Mouse (Mus musculus): ENCODE results near the gene Fam107b. TPM values are rescaled to one million over a fixed set of nuclear protein-coding genes. Genes with fewer than 3 reads are reported as not detected.

Gene Fam107b
- polyA plus RNA-seq, 1 experiment from 2014 or later, result 37.8 TPM

GRCm38 (mm10) chr2:3656834-3657233 lies 86.5 kb downstream of the Fam107b start:
- Histone ChIP-seq H3K27me3 (ENCODE audit: insufficient read depth, poor library complexity, severe bottlenecking) (no peaks in the 10 kb centered on the region), H3K9me3 (no peaks in the 10 kb centered on the region), H3K36me3 (no peaks in the 10 kb centered on the region), H3K27ac (no peak overlapping the region), H3K4me1 (peaks cover 17% of the 10 kb centered on the region), H3K4me3 (no peak overlapping the region)
- DNase-seq (ENCODE audit: low spot score), result no peak
- WGBS, result 89% methylated on average over 6 of the region's 6 CpGs

- H3K27ac ChIP-seq, result no peak overlapping the region
- no peaks in the 10 kb centered on the region for H3K9me3 ChIP-seq
- no peaks in the 10 kb centered on the region for H3K36me3 ChIP-seq
- no peaks in the 10 kb centered on the region for H3K27me3 ChIP-seq (ENCODE audit: insufficient read depth, poor library complexity, severe bottlenecking)
- peaks cover 17% of the 10 kb centered on the region for H3K4me1 ChIP-seq
- no peak for DNase-seq (ENCODE audit: low spot score)
- WGBS, result 76% methylated on average over 5 of the region's 5 CpGs
- no peak overlapping the region for H3K4me3 ChIP-seq
Measured at GRCm38 (mm10) chr2:3657376-3657775, 87.1 kb downstream of the Fam107b start.

DNA sequence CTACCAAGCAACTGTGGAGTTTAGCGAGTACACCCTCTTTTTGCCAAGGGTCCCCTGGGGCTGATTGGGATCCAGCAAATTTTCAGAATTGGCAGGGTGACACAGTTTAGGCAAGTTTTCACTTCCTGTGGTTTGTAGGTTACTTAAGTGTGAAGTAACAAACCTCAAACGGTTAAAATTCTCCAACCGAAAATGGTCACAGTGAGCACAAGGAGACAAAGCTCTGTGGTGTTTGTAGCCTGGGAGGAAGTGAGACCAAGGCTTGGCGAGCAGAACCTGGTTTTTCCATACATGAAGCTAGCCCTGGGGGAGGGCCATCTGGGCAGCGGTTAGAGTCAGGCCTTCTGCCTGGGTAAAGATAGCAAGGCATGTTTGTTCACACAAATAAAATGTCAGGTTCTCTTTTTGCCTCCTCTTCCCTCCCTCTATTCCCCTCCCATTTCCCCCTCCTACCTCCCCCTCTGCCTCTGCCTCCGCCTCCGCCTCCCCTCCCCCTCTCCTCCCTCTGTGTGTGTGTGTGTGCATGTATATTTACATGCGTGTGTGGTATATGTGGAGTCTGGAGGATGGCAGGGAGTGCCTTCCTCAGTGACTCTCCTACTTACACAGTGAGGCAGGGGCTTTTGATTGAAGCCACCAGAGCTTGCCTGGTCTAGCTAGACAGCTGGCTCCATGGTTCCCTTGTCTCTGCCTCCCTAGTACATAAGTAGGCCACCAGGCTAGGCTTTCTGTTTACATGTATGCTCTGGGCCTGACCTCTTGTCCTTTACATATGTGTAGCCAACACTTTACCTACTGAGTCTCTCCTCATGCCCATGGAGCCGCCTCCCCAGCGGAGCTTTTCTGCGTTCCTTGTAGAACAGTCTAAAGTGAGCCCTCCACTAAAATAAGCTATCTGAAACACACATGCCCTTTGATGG lies 87.8 kb downstream of the Fam107b start:
- no peaks in the 10 kb centered on the region for H3K36me3 ChIP-seq
- H3K9me3 ChIP-seq, result no peaks in the 10 kb centered on the region
- H3K4me1 ChIP-seq, result peaks cover 17% of the 10 kb centered on the region
- 58% methylated on average over 11 of the region's 11 CpGs for WGBS
- peak overlapping the region; percentile 47; the same call in 1 of the 2 replicates for H3K27ac ChIP-seq
- no peak overlapping the region for H3K4me3 ChIP-seq
- DNase-seq (ENCODE audit: low spot score), result no peak
- no peaks in the 10 kb centered on the region for H3K27me3 ChIP-seq (ENCODE audit: insufficient read depth, poor library complexity, severe bottlenecking)

- DNase-seq (ENCODE audit: low spot score), result no peak
- Histone ChIP-seq H3K9me3 (no peaks in the 10 kb centered on the region), H3K27me3 (ENCODE audit: insufficient read depth, poor library complexity, severe bottlenecking) (no peaks in the 10 kb centered on the region), H3K36me3 (no peaks in the 10 kb centered on the region), H3K4me1 (peaks cover 17% of the 10 kb centered on the region), H3K27ac (peak overlapping the region; percentile 47; the same call in 1 of the 2 replicates), H3K4me3 (no peak overlapping the region)
- 26% methylated on average over 4 of the region's 4 CpGs for WGBS
Measured at GRCm38 (mm10) chr2:3658900-3659299, 88.6 kb downstream of the Fam107b start.

DNA sequence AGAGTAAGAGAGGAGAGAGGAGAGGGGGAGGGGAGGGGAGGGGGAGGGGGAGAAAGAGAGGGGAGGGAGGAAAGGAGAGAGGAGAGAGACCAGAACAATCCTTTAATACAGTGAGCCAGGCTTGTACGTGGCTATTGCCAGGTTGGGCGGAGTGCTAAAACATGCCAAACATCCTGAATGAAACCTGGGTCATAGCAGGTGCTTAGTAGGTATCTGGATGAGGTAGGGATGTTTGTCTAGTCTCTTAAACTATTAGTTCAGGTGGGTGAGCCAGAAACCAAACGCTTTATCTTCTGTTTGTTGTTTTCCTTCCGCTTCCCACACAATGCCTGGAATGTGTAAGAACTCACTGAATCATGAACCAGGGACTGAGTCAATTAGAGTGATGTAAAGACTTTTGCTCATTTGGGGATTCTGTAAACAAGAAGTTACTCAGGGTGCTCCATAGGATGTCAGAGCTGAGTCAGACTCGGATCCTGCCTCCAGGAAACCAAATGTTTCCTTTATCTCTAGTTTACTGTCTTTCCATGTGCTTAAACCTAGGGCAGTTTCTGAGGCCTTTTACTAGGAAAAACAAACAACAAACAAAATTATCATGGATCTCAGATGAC lies 89.1 kb downstream of the Fam107b start:
- Histone ChIP-seq H3K27ac (peak overlapping the region; percentile 47; the same call in 1 of the 2 replicates), H3K9me3 (no peaks in the 10 kb centered on the region), H3K4me3 (no peak overlapping the region), H3K27me3 (ENCODE audit: insufficient read depth, poor library complexity, severe bottlenecking) (no peaks in the 10 kb centered on the region), H3K36me3 (no peaks in the 10 kb centered on the region), H3K4me1 (peaks cover 17% of the 10 kb centered on the region)
- DNase-seq (ENCODE audit: low spot score), result no peak
- 35% methylated on average over 5 of the region's 5 CpGs for WGBS

- no peaks in the 10 kb centered on the region for H3K27me3 ChIP-seq (ENCODE audit: insufficient read depth, poor library complexity, severe bottlenecking)
- no peaks in the 10 kb centered on the region for H3K36me3 ChIP-seq
- no peaks in the 10 kb centered on the region for H3K9me3 ChIP-seq
- H3K4me3 ChIP-seq, result no peak overlapping the region
- WGBS, result 61% methylated on average over 6 of the region's 6 CpGs
- no peak overlapping the region for H3K27ac ChIP-seq
- DNase-seq (ENCODE audit: low spot score), result no peak
- H3K4me1 ChIP-seq, result peaks cover 4% of the 10 kb centered on the region
Measured at GRCm38 (mm10) chr2:3664086-3664485, 93.8 kb downstream of the Fam107b start.

- DNase-seq (ENCODE audit: low spot score), result no peak
- WGBS, result 72% methylated on average over 3 of the region's 3 CpGs
Measured at GRCm38 (mm10) chr2:3668682-3669081, 98.4 kb downstream of the Fam107b start.

DNA sequence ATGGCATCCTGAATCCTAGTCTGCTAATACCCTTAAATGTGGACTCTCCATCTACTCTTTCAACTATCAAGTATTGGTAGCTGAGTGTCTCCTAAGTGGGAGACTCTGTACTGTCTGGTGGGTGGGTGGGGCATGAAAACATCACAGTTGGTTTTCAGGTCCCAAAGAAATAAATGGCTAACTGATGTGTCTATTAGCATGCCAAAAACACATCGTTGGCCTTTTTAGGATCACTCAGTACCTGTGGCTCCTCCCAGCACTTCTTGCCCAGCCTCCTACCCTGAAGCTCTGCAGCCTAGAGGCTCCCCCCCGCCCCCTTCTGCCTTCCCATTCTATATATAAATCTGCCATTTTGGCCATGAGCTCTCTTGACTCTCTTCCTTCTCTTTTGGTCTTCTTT lies 99.4 kb downstream of the Fam107b start:
- no peak for DNase-seq (ENCODE audit: low spot score)
- Histone ChIP-seq H3K4me3 (no peak overlapping the region), H3K27ac (no peak overlapping the region), H3K9me3 (no peaks in the 10 kb centered on the region), H3K4me1 (peaks cover 12% of the 10 kb centered on the region), H3K27me3 (ENCODE audit: insufficient read depth, poor library complexity, severe bottlenecking) (no peaks in the 10 kb centered on the region), H3K36me3 (no peaks in the 10 kb centered on the region)
- WGBS, result 41% methylated on average over 2 of the region's 2 CpGs

More at GRCm38 (mm10) chr2:3668682-3669081, 98.4 kb downstream of the Fam107b start:
- H3K9me3 ChIP-seq, result no peaks in the 10 kb centered on the region
- H3K4me3 ChIP-seq, result no peak overlapping the region
- H3K4me1 ChIP-seq, result peaks cover 12% of the 10 kb centered on the region
- no peak overlapping the region for H3K27ac ChIP-seq
- H3K27me3 ChIP-seq (ENCODE audit: insufficient read depth, poor library complexity, severe bottlenecking), result no peaks in the 10 kb centered on the region
- H3K36me3 ChIP-seq, result no peaks in the 10 kb centered on the region

- Histone ChIP-seq H3K9me3 (no peaks in the 10 kb centered on the region), H3K27ac (no peak overlapping the region), H3K4me1 (peaks cover 12% of the 10 kb centered on the region), H3K27me3 (ENCODE audit: insufficient read depth, poor library complexity, severe bottlenecking) (no peaks in the 10 kb centered on the region), H3K4me3 (no peak overlapping the region), H3K36me3 (no peaks in the 10 kb centered on the region)
- DNase-seq (ENCODE audit: low spot score), result no peak
- 77% methylated on average over 5 of the region's 5 CpGs for WGBS
Measured at GRCm38 (mm10) chr2:3672654-3673367, 102.5 kb downstream of the Fam107b start.

DNA sequence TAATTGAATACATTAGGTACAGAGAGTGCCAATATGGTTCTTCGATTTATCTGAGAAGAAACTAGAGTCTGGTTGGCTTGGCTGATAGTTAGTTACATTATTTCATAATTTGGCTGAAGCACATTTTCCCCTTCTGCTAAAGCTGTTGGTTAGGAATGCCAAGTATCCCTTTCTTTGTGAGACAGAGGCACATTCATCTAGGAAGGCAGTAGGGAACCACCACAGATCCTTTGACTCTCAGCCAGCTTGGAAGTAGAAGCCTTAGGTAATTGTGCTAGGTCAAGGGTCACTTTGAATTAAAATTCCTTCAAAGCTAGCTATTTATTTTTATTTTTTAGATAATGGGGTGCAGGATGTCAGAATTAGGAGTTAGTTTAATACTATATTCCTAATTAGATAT lies 105.2 kb downstream of the Fam107b start:
- Histone ChIP-seq H3K27ac (no peak overlapping the region), H3K36me3 (no peaks in the 10 kb centered on the region), H3K9me3 (no peaks in the 10 kb centered on the region), H3K4me1 (no peaks in the 10 kb centered on the region; the same call in 1 of the 2 replicates), H3K4me3 (no peak overlapping the region), H3K27me3 (ENCODE audit: insufficient read depth, poor library complexity, severe bottlenecking) (no peaks in the 10 kb centered on the region)
- DNase-seq (ENCODE audit: low spot score), result no peak
- 86% methylated on average over 1 of the region's 1 CpGs for WGBS

DNA sequence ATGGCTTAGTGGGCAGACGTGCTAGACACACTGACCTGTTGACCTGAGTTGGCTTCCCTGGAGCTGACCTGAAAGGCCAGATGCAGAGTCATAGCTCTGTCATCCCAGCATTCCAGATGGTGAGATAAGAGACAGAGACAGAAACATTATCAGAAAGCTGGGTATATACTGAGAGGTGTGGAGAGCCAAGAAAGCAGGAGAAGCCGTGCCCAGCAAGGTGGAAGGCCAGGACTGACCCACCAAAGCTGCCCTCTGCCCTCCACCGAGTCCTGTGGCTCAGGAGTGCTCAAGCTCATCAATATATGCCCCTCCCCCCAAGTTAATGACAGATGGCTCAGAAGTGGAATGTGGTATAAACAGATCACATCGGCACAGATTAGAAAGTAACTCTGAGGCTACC lies 112.4 kb downstream of the Fam107b start:
- Histone ChIP-seq H3K9me3 (no peaks in the 10 kb centered on the region), H3K4me3 (no peak overlapping the region), H3K27ac (no peak overlapping the region), H3K4me1 (0 out of 2 replicates have a peak, but pooled peaks cover 4% of the 10 kb centered on the region), H3K36me3 (no peaks in the 10 kb centered on the region), H3K27me3 (ENCODE audit: insufficient read depth, poor library complexity, severe bottlenecking) (no peaks in the 10 kb centered on the region; the same call in 1 of the 2 replicates)
- WGBS, result 60% methylated on average over 4 of the region's 4 CpGs
- no peak for DNase-seq (ENCODE audit: low spot score)

- DNase-seq (ENCODE audit: low spot score), result no peak
- no peaks in the 10 kb centered on the region; the same call in 1 of the 2 replicates for H3K27me3 ChIP-seq (ENCODE audit: insufficient read depth, poor library complexity, severe bottlenecking)
- H3K27ac ChIP-seq, result no peak overlapping the region
- 79% methylated on average over 5 of the region's 5 CpGs for WGBS
- H3K4me3 ChIP-seq, result no peak overlapping the region
- no peaks in the 10 kb centered on the region for H3K9me3 ChIP-seq
- 0 out of 2 replicates have a peak, but pooled peaks cover 4% of the 10 kb centered on the region for H3K4me1 ChIP-seq
- H3K36me3 ChIP-seq, result no peaks in the 10 kb centered on the region
Measured at GRCm38 (mm10) chr2:3683343-3683742, 113.1 kb downstream of the Fam107b start.

Measured in heart, embryonic 10.5 days (tissue).